Mouse (Mus musculus) layer of hippocampus, postnatal 36 days (tissue): ENCODE measurements around the gene Zfp651. TPM values are rescaled to one million over a fixed set of nuclear protein-coding genes. Genes with fewer than 3 reads are reported as not detected.

Source experiments
- DNase-seq, 2 experiments: peaks; one replicate each; pipeline ENCODE4 v3.0.0; 2022
- total RNA-seq, 2 experiments: library from RNA; stranded (reverse); gene quantifications; 2 replicates each; pipeline ENCODE4 v1.2.3; 2021

The Zfp651 gene
- total RNA-seq: 100 to 1,000 TPM; 105 to 106 TPM

- DNase-seq: peak; percentile 78 to 81
Measured at GRCm38 (mm10) chr9:121759091-121760081, at the start of gene Zfp651. Gene Zfp651 (plus strand): TSS chr9:121759330.

- DNase-seq: peak; percentile 96
Measured at GRCm38 (mm10) chr9:121709898-121710583, 49.1 kb upstream of the Zfp651 start, which contains the start of gene Ss18l2. Gene Ss18l2 (plus strand): TSS chr9:121710329.

- DNase-seq: no peak
Measured at GRCm38 (mm10) chr9:121710584-121710975, 48.5 kb upstream of the Zfp651 start.

DNA sequence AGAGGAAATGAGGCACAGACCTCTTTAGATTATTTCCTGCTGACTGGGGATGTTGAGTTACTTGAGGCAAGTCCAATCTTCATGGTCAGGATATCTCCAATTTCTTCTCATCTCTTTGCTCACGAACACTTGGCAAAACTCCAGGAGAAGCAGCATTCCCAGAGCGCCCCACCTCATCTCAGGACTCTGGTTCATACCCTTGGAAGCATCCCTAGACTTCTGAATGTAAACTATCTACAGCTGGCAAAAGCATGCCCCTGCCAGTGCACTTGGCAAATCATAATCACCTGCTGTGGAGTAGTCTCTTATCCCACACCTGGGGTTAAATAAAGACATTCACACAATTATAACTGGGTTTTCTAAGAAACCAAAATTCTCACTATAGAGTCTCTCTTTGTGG, 42.1 kb upstream of the Zfp651 start:
- DNase-seq: no peak

- DNase-seq: no peak
Measured at GRCm38 (mm10) chr9:121718070-121718705, 40.9 kb upstream of the Zfp651 start.

DNA sequence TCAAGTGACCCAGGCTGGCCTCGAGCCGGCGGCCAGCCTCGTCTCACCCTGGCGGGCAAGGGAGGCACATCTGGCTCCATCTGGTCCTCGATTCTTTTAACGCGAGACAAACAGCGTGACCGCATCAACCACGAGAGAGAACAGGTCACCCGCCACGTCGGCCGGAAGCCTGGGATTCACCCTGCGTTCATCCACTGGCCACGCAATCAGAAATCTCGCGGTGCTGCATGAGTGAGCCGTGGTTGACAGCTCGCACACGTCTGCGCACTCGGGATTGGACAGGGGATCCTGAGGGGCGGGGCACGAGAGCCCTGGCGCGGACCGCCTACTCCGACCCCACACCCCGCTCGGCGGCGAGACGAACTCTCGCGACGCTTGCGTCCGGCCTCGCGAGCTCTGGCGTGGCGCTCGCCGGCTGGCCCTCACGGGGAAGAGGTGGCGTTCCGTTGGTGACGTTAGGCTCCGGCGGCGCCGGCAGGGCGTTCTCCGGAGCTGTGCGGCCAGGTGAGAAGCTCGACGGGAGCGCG, 40.3 kb upstream of the Zfp651 start, which contains the start of gene Nktr:
Nktr (plus strand) TSS at position 378 of the 527 bp plus-strand sequence.
- DNase-seq: peak; percentile 97 to 98

DNA sequence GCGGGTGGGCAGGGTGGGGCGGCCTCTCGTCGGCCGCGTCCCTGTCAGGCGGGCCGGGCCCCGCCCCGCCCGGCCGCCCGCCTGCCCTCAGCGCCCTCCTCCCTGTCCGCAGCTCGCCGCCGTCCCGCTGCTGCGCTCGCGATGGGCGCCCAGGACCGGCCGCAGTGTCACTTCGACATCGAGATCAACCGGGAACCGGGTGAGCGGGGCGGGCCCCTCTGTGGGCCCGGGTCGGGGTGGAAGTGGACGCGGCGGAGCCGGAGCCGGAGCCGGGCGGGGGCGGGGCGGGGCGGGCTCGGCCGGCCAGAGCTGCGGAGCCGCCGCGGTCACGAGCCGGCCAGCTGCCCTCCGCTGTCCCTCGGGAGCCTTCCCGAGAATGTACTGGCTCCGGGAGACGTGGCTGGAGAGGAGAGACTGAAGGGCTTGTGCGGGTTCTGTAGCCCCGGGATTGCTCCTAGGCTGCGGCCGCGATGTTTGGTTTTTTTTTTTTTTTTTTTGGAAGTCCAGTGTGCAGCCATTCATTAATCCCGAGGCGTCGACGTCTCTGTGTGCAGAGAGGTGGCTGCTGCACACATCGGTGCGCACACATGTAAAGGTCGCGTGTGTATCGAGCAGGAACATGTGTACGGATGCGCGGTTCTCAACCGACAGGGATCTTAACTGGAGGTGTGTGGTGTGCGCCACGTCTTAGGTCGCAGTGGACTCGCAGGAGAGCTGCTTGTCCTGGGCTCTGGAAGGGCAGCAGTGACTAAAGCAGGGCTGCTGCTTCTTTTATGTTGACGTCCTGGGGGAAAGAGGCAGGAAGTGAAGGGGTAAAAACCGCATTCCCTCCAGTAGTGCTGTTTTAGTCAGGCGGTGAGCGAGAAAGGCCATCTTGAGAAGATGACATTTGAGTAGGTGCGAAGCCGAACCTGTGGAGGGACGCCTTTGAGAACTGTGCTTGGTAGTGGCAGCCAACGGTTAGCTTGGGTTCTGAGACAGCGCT, 39.5 kb upstream of the Zfp651 start:
- DNase-seq: peak in 1 of 2 experiments; percentile 23

GRCm38 (mm10) chr9:121740490-121740889, 18.6 kb upstream of the Zfp651 start:
- no peak for DNase-seq

DNA sequence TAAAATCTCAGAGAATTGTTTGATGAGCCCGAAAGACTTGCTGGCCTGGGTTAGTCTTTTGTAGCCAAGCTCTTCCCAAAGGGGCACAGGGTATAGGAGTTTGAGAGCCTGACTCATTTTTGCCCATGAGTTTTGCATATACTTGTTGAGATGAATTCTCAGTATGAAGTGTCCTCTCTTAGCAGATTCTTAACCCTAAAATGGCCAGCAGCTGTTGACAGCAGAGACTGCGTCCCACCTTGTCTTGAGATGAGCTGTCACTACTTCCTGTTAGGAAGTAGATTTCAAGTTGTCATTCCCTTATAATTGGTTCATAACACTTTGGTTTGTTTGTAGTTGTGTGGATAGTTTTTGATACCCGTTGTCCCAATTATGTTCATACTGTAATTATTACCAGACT, 18.0 kb upstream of the Zfp651 start:
- no peak for DNase-seq

DNA sequence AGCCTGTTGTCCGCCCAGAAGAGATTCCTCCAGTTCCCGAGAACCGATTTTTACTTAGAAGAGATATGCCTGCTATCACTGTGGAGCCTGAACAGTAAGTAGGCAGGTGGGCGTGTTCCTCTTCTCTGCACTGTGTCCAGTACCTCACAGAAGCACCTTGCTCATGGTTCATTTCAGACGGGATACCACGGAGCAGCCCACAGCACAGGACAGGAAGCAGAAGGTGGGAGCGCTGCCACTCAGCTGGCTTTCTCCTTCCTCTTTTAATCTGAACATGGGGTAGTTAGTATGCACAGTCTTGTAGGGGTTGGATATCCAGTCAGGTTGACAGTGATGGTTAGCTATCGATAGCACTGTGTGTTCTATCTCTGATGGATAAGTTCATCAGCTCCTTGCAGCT, 15.1 kb upstream of the Zfp651 start:
- DNase-seq: no peak

GRCm38 (mm10) chr9:121752774-121753173, 6.4 kb upstream of the Zfp651 start:
- DNase-seq: no peak

GRCm38 (mm10) chr9:121754624-121755023, 4.5 kb upstream of the Zfp651 start:
- no peak for DNase-seq

- no peak for DNase-seq
Measured at GRCm38 (mm10) chr9:121756785-121757184, 2.3 kb upstream of the Zfp651 start.

- no peak for DNase-seq
Measured at GRCm38 (mm10) chr9:121757432-121757831, 1.7 kb upstream of the Zfp651 start.

- DNase-seq: no peak
Measured at GRCm38 (mm10) chr9:121757835-121758814, 1.0 kb upstream of the Zfp651 start.

- peak in 1 of 2 experiments; percentile 50 for DNase-seq
Measured at GRCm38 (mm10) chr9:121760271-121761090, 1.4 kb downstream of the Zfp651 start.

DNA sequence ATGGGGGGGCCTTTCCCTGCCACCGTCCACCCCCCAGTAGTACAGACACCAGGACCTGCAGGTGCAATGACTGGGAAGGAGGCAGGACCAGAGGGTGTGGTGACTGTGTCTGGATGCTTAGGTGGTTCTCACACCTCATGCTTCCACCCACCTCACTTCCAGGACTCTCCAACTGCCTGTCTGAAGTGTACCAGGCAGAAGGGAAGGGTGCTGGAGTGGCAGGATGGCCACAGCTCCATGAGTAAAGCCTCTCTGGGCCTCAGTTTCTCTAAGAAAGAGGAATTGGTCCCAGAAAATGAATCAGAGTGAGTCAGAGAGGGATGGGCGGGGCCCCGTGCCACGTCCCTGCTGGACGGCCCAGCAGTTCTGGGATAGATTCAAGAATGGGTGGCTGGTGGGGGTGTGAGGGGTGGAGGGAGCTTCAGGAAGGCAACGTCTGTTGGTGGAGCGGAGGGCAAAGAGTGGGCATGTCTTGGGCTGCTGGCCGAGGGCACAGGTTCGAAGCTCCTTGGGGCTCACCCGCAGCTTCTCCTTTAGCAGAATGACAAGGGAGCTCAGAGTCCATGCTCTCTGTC, 2.0 kb downstream of the Zfp651 start:
- no peak for DNase-seq

GRCm38 (mm10) chr9:121761787-121762186, 2.7 kb downstream of the Zfp651 start:
- DNase-seq: no peak

- no peak for DNase-seq
Measured at GRCm38 (mm10) chr9:121762248-121762647, 3.1 kb downstream of the Zfp651 start.
